Mouse (Mus musculus): ENCODE data around the gene Dpysl4. TPM values are rescaled to one million over a fixed set of nuclear protein-coding genes. Genes with fewer than 3 reads are reported as not detected.
A peak's percentile ranks its signal among the peaks of the same experiment; 100 is the strongest.

Dpysl4 gene
- total and polyA plus RNA-seq, 2 experiments from 2014 or later, result 164 to 180 TPM

- DNase-seq (ENCODE audit: low spot score), result no peak
- H3K9ac ChIP-seq (replicated peaks; ENCODE audit: low read length, poor library complexity, severe bottlenecking), result peak overlapping the region; percentile 94
- peak overlapping the region; percentile 80 for H3K4me2 ChIP-seq (ENCODE audit: low read depth, low read length, poor library complexity, severe bottlenecking)
- peak; percentile 50 for ATAC-seq (ENCODE audit: low FRiP score)
- H3K27me3 ChIP-seq (ENCODE audit: insufficient read depth, low read length), result no peaks in the 10 kb centered on the region
- under 1% methylated on average over 61 of the region's 61 CpGs for WGBS
- peaks cover 14% of the 10 kb centered on the region for H3K4me1 ChIP-seq (ENCODE audit: insufficient read depth, low read length)
- no peak for TF ChIP-seq CTCF (IDR thresholded peaks at IDR 0.05)
- H3K4me3 ChIP-seq (ENCODE audit: low read depth, low read length), result peak overlapping the region; percentile 87
- H3K36me3 ChIP-seq (ENCODE audit: insufficient read depth, low read length), result peaks cover 26% of the 10 kb centered on the region
- peak overlapping the region; percentile 87 for H3K27ac ChIP-seq (ENCODE audit: low read depth, low read length)
- H3K9me3 ChIP-seq (ENCODE audit: low read length), result no peaks in the 10 kb centered on the region
Observed at GRCm38 (mm10) chr7:139086195-139087158, 676 bp downstream of the Dpysl4 start.

- Histone ChIP-seq H3K27ac (ENCODE audit: low read depth, low read length) (no peak overlapping the region), H3K4me1 (ENCODE audit: insufficient read depth, low read length) (peaks cover 14% of the 10 kb centered on the region), H3K36me3 (ENCODE audit: insufficient read depth, low read length) (peaks cover 38% of the 10 kb centered on the region), H3K4me2 (ENCODE audit: low read depth, low read length, poor library complexity, severe bottlenecking) (peak overlapping the region; percentile 80), H3K27me3 (ENCODE audit: insufficient read depth, low read length) (no peaks in the 10 kb centered on the region), H3K9ac (replicated peaks; ENCODE audit: low read length, poor library complexity, severe bottlenecking) (peak overlapping the region; percentile 24; the same call in 1 of the 2 replicates), H3K9me3 (ENCODE audit: low read length) (no peaks in the 10 kb centered on the region), H3K4me3 (ENCODE audit: low read depth, low read length) (0 out of 2 replicates have a peak overlapping the region, but pooled peaks have one; percentile 87)
- peak; percentile 68 for DNase-seq (ENCODE audit: low spot score)
- 52% methylated on average over 2 of the region's 2 CpGs for WGBS
- 0 out of 2 replicates have a peak, but pooled peaks have one; percentile 24 for ATAC-seq (ENCODE audit: low FRiP score)
- no peak for TF ChIP-seq CTCF (IDR thresholded peaks at IDR 0.05)
Observed at GRCm38 (mm10) chr7:139087801-139088200, 2.0 kb downstream of the Dpysl4 start.

- H3K36me3 ChIP-seq (ENCODE audit: insufficient read depth, low read length), result peaks cover 59% of the 10 kb centered on the region
- peak; percentile 54 for DNase-seq (ENCODE audit: low spot score)
Observed at GRCm38 (mm10) chr7:139089892-139090874, 4.4 kb downstream of the Dpysl4 start.

GRCm38 (mm10) chr7:139091681-139092080, 5.9 kb downstream of the Dpysl4 start:
- ATAC-seq (ENCODE audit: low FRiP score) (no peak), DNase-seq (ENCODE audit: low spot score) (no peak)
- peaks cover 14% of the 10 kb centered on the region for H3K4me1 ChIP-seq (ENCODE audit: insufficient read depth, low read length)
- no peaks in the 10 kb centered on the region for H3K27me3 ChIP-seq (ENCODE audit: insufficient read depth, low read length)
- TF ChIP-seq CTCF (IDR thresholded peaks at IDR 0.05), result no peak
- no peak overlapping the region for H3K9ac ChIP-seq (replicated peaks; ENCODE audit: low read length, poor library complexity, severe bottlenecking)
- H3K27ac ChIP-seq (ENCODE audit: low read depth, low read length), result no peak overlapping the region
- H3K9me3 ChIP-seq (ENCODE audit: low read length), result no peaks in the 10 kb centered on the region
- H3K4me2 ChIP-seq (ENCODE audit: low read depth, low read length, poor library complexity, severe bottlenecking), result no peak overlapping the region
- 90% methylated on average over 9 of the region's 9 CpGs for WGBS
- no peak overlapping the region for H3K4me3 ChIP-seq (ENCODE audit: low read depth, low read length)
- H3K36me3 ChIP-seq (ENCODE audit: insufficient read depth, low read length), result peaks cover 66% of the 10 kb centered on the region

More at GRCm38 (mm10) chr7:139089892-139090874, 4.4 kb downstream of the Dpysl4 start:
- H3K9ac ChIP-seq (replicated peaks; ENCODE audit: low read length, poor library complexity, severe bottlenecking), result no peak overlapping the region
- no peak overlapping the region for H3K27ac ChIP-seq (ENCODE audit: low read depth, low read length)
- H3K4me3 ChIP-seq (ENCODE audit: low read depth, low read length), result no peak overlapping the region
- no peak for ATAC-seq (ENCODE audit: low FRiP score)
- peaks cover 14% of the 10 kb centered on the region for H3K4me1 ChIP-seq (ENCODE audit: insufficient read depth, low read length)
- H3K9me3 ChIP-seq (ENCODE audit: low read length), result no peaks in the 10 kb centered on the region
- 82% methylated on average over 12 of the region's 12 CpGs for WGBS
- no peak overlapping the region for H3K4me2 ChIP-seq (ENCODE audit: low read depth, low read length, poor library complexity, severe bottlenecking)
- TF ChIP-seq CTCF (IDR thresholded peaks at IDR 0.05), result peak; percentile 29; the same call in 1 of the 2 replicates
- no peaks in the 10 kb centered on the region for H3K27me3 ChIP-seq (ENCODE audit: insufficient read depth, low read length)

GRCm38 (mm10) chr7:139092676-139093075, 6.9 kb downstream of the Dpysl4 start:
- WGBS, result 96% methylated on average over 5 of the region's 5 CpGs

More at GRCm38 (mm10) chr7:139092676-139093075, 6.9 kb downstream of the Dpysl4 start:
- ATAC-seq (ENCODE audit: low FRiP score), result no peak
- no peak for DNase-seq (ENCODE audit: low spot score)
- H3K36me3 ChIP-seq (ENCODE audit: insufficient read depth, low read length), result peaks cover 70% of the 10 kb centered on the region
- H3K4me1 ChIP-seq (ENCODE audit: insufficient read depth, low read length), result peaks cover 7% of the 10 kb centered on the region
- H3K27me3 ChIP-seq (ENCODE audit: insufficient read depth, low read length), result no peaks in the 10 kb centered on the region
- H3K27ac ChIP-seq (ENCODE audit: low read depth, low read length), result no peak overlapping the region
- H3K9ac ChIP-seq (replicated peaks; ENCODE audit: low read length, poor library complexity, severe bottlenecking), result no peak overlapping the region
- no peak overlapping the region for H3K4me2 ChIP-seq (ENCODE audit: low read depth, low read length, poor library complexity, severe bottlenecking)
- no peak overlapping the region for H3K4me3 ChIP-seq (ENCODE audit: low read depth, low read length)
- no peaks in the 10 kb centered on the region for H3K9me3 ChIP-seq (ENCODE audit: low read length)
- no peak for TF ChIP-seq CTCF (IDR thresholded peaks at IDR 0.05)

All from midbrain, postnatal 0 days (tissue).